Mouse (Mus musculus) brain, embryonic 14.5 days (tissue): ENCODE data around the gene Fcgrt.

Experiments used
- CTCF ChIP-seq: fragments of 200-500 bp; IDR thresholded peaks from 2 replicates; pipeline ENCODE4 v1.5.1; 2012; ENCODE audit warnings: inconsistent platforms, mild to moderate bottlenecking, moderate library complexity, borderline replicate concordance; ENCODE audit not compliant: insufficient read depth, insufficient read length; ENCODE audit errors: extremely low read depth
- POLR2A ChIP-seq: fragments of 200-500 bp; IDR thresholded peaks from 2 replicates; pipeline ENCODE4 v1.6.1; 2012; ENCODE audit warnings: mild to moderate bottlenecking, inconsistent platforms, borderline replicate concordance; ENCODE audit not compliant: poor library complexity, insufficient read depth, insufficient read length, severe bottlenecking; ENCODE audit errors: extremely low read depth

- TF ChIP-seq POLR2A (no peak), CTCF (no peak)
These were observed 52.1 kb downstream of the Fcgrt start for GRCm38 (mm10) chr7:45051601-45051974.
